Mouse (Mus musculus): ENCODE results near the gene Trim71. TPM values are rescaled to one million over a fixed set of nuclear protein-coding genes. Genes with fewer than 3 reads are reported as not detected.
"Not testable (repeated sequence)": the region's sequence is repeated elsewhere in the genome, so short reads cannot be mapped to it uniquely, and the experiment has no call there.

Gene Trim71
- polyA plus RNA-seq, 1 experiment from 2014 or later: 0.32 TPM

GRCm38 (mm10) chr9:114534747-114535517 is 29.2 kb downstream of the Trim71 start:
- ATAC-seq (ENCODE audit: low FRiP score, low read depth): no peak
- Histone ChIP-seq H3K4me3 (no peak overlapping the region), H3K36me3 (no peaks in the 10 kb centered on the region), H3K27me3 (no peaks in the 10 kb centered on the region), H3K9ac (no peak overlapping the region), H3K4me2 (no peak overlapping the region), H3K27ac (replicated peaks) (no peak overlapping the region), H3K9me3 (no peaks in the 10 kb centered on the region), H3K4me1 (replicated peaks) (peaks cover 9% of the 10 kb centered on the region; the same call in 1 of the 2 replicates)
- 78% methylated on average over 9 of the region's 9 CpGs for WGBS

- ATAC-seq (ENCODE audit: low FRiP score, low read depth): no peak
- H3K9me3 ChIP-seq: no peaks in the 10 kb centered on the region
- no peak overlapping the region for H3K4me2 ChIP-seq
- H3K27me3 ChIP-seq: no peaks in the 10 kb centered on the region
- no peak overlapping the region for H3K9ac ChIP-seq
- peaks cover 9% of the 10 kb centered on the region; the same call in 1 of the 2 replicates for H3K4me1 ChIP-seq (replicated peaks)
- no peaks in the 10 kb centered on the region for H3K36me3 ChIP-seq
- no peak overlapping the region for H3K27ac ChIP-seq (replicated peaks)
- 83% methylated on average over 4 of the region's 4 CpGs for WGBS
- H3K4me3 ChIP-seq: no peak overlapping the region
Observed at GRCm38 (mm10) chr9:114533848-114534247, 30.3 kb downstream of the Trim71 start.

GRCm38 (mm10) chr9:114531276-114531675 is 32.9 kb downstream of the Trim71 start:
- no peak overlapping the region for H3K4me2 ChIP-seq
- H3K9me3 ChIP-seq: no peaks in the 10 kb centered on the region
- no peak overlapping the region for H3K4me3 ChIP-seq
- no peaks in the 10 kb centered on the region for H3K27me3 ChIP-seq
- H3K9ac ChIP-seq: no peak overlapping the region
- H3K36me3 ChIP-seq: no peaks in the 10 kb centered on the region
- 19% methylated on average over 11 of the region's 11 CpGs for WGBS
- H3K27ac ChIP-seq (replicated peaks): no peak overlapping the region
- peaks cover 21% of the 10 kb centered on the region for H3K4me1 ChIP-seq (replicated peaks)
- ATAC-seq (ENCODE audit: low FRiP score, low read depth): no peak

GRCm38 (mm10) chr9:114528680-114529048 is 35.5 kb downstream of the Trim71 start:
- H3K4me2 ChIP-seq: no peak overlapping the region
- no peaks in the 10 kb centered on the region for H3K27me3 ChIP-seq
- peaks cover 28% of the 10 kb centered on the region for H3K4me1 ChIP-seq (replicated peaks)
- H3K27ac ChIP-seq (replicated peaks): no peak overlapping the region
- no peak for ATAC-seq (ENCODE audit: low FRiP score, low read depth)
- no peaks in the 10 kb centered on the region for H3K9me3 ChIP-seq
- H3K4me3 ChIP-seq: no peak overlapping the region
- H3K36me3 ChIP-seq: no peaks in the 10 kb centered on the region
- H3K9ac ChIP-seq: no peak overlapping the region
- 34% methylated on average over 9 of the region's 9 CpGs for WGBS

- 15% methylated on average over 17 of the region's 17 CpGs for WGBS
- Histone ChIP-seq H3K4me1 (replicated peaks) (peaks cover 28% of the 10 kb centered on the region), H3K9me3 (no peaks in the 10 kb centered on the region), H3K36me3 (no peaks in the 10 kb centered on the region), H3K4me3 (no peak overlapping the region), H3K9ac (no peak overlapping the region), H3K4me2 (no peak overlapping the region), H3K27me3 (no peaks in the 10 kb centered on the region), H3K27ac (replicated peaks) (no peak overlapping the region)
- ATAC-seq (ENCODE audit: low FRiP score, low read depth): 0 out of 2 replicates have a peak, but pooled peaks have one; percentile 47
Observed at GRCm38 (mm10) chr9:114527992-114528679, 36.0 kb downstream of the Trim71 start.

GRCm38 (mm10) chr9:114527085-114527484 is 37.1 kb downstream of the Trim71 start:
- Histone ChIP-seq H3K27me3 (no peaks in the 10 kb centered on the region), H3K9me3 (no peaks in the 10 kb centered on the region), H3K36me3 (no peaks in the 10 kb centered on the region), H3K4me2 (peak overlapping the region; percentile 37), H3K27ac (replicated peaks) (no peak overlapping the region), H3K9ac (no peak overlapping the region), H3K4me3 (0 out of 2 replicates have a peak overlapping the region, but pooled peaks have one; percentile 8), H3K4me1 (replicated peaks) (peaks cover 28% of the 10 kb centered on the region)
- no peak for ATAC-seq (ENCODE audit: low FRiP score, low read depth)
- WGBS: 4% methylated on average over 16 of the region's 16 CpGs

GRCm38 (mm10) chr9:114526581-114526980 is 37.6 kb downstream of the Trim71 start:
- no peak for ATAC-seq (ENCODE audit: low FRiP score, low read depth)
- 9% methylated on average over 8 of the region's 8 CpGs for WGBS
- no peak overlapping the region for H3K4me3 ChIP-seq
- peak overlapping the region; percentile 37 for H3K4me2 ChIP-seq
- H3K9ac ChIP-seq: no peak overlapping the region
- H3K27me3 ChIP-seq: no peaks in the 10 kb centered on the region
- H3K36me3 ChIP-seq: no peaks in the 10 kb centered on the region
- no peaks in the 10 kb centered on the region for H3K9me3 ChIP-seq
- no peak overlapping the region for H3K27ac ChIP-seq (replicated peaks)
- H3K4me1 ChIP-seq (replicated peaks): peaks cover 28% of the 10 kb centered on the region

- H3K9me3 ChIP-seq: no peaks in the 10 kb centered on the region
- WGBS: 6% methylated on average over 7 of the region's 8 CpGs
- no peak overlapping the region for H3K4me2 ChIP-seq
- H3K9ac ChIP-seq: no peak overlapping the region
- H3K36me3 ChIP-seq: no peaks in the 10 kb centered on the region
- no peak overlapping the region for H3K27ac ChIP-seq (replicated peaks)
- no peak for ATAC-seq (ENCODE audit: low FRiP score, low read depth)
- no peaks in the 10 kb centered on the region for H3K27me3 ChIP-seq
- no peak overlapping the region for H3K4me3 ChIP-seq
- H3K4me1 ChIP-seq (replicated peaks): peaks cover 22% of the 10 kb centered on the region
Observed at GRCm38 (mm10) chr9:114525891-114526290, 38.3 kb downstream of the Trim71 start.

- no peak for ATAC-seq (ENCODE audit: low FRiP score, low read depth)
- 88% methylated on average over 14 of the region's 15 CpGs for WGBS
Observed at GRCm38 (mm10) chr9:114525073-114525633, 39.0 kb downstream of the Trim71 start.

GRCm38 (mm10) chr9:114522501-114522900 is 41.7 kb downstream of the Trim71 start:
- H3K4me3 ChIP-seq: no peak overlapping the region
- no peaks in the 10 kb centered on the region for H3K9me3 ChIP-seq
- no peak overlapping the region for H3K9ac ChIP-seq
- no peak for ATAC-seq (ENCODE audit: low FRiP score, low read depth)
- 91% methylated on average over 9 of the region's 9 CpGs for WGBS
- H3K36me3 ChIP-seq: no peaks in the 10 kb centered on the region
- peaks cover 16% of the 10 kb centered on the region for H3K4me1 ChIP-seq (replicated peaks)
- no peak overlapping the region for H3K4me2 ChIP-seq
- no peak overlapping the region for H3K27ac ChIP-seq (replicated peaks)
- no peaks in the 10 kb centered on the region for H3K27me3 ChIP-seq

More at GRCm38 (mm10) chr9:114525073-114525633, 39.0 kb downstream of the Trim71 start:
- no peak overlapping the region for H3K4me2 ChIP-seq
- H3K4me3 ChIP-seq: no peak overlapping the region
- no peak overlapping the region for H3K9ac ChIP-seq
- H3K4me1 ChIP-seq (replicated peaks): peaks cover 19% of the 10 kb centered on the region
- H3K9me3 ChIP-seq: no peaks in the 10 kb centered on the region
- no peaks in the 10 kb centered on the region for H3K27me3 ChIP-seq
- no peaks in the 10 kb centered on the region for H3K36me3 ChIP-seq
- no peak overlapping the region for H3K27ac ChIP-seq (replicated peaks)

GRCm38 (mm10) chr9:114522041-114522440 is 42.1 kb downstream of the Trim71 start:
- no peaks in the 10 kb centered on the region for H3K36me3 ChIP-seq
- no peak overlapping the region for H3K9ac ChIP-seq
- H3K4me2 ChIP-seq: no peak overlapping the region
- H3K9me3 ChIP-seq: no peaks in the 10 kb centered on the region
- no peak for ATAC-seq (ENCODE audit: low FRiP score, low read depth)
- no peaks in the 10 kb centered on the region for H3K27me3 ChIP-seq
- H3K4me3 ChIP-seq: no peak overlapping the region
- H3K27ac ChIP-seq (replicated peaks): no peak overlapping the region
- H3K4me1 ChIP-seq (replicated peaks): peaks cover 14% of the 10 kb centered on the region
- 63% methylated on average over 5 of the region's 5 CpGs for WGBS

GRCm38 (mm10) chr9:114520529-114520928 is 43.6 kb downstream of the Trim71 start:
- not testable (repeated sequence) for H3K4me3 ChIP-seq; H3K4me1 ChIP-seq (replicated peaks); H3K9ac ChIP-seq; H3K9me3 ChIP-seq; H3K27ac ChIP-seq (replicated peaks); H3K36me3 ChIP-seq; H3K27me3 ChIP-seq; H3K4me2 ChIP-seq; ATAC-seq (ENCODE audit: low FRiP score, low read depth)
- 81% methylated on average over 4 of the region's 4 CpGs for WGBS
